Mouse (Mus musculus) MEL-GATA-1-ER (cell line): ENCODE data around the gene Flrt1.
"Not testable (repeated sequence)": the region's sequence is repeated elsewhere in the genome, so short reads cannot be mapped to it uniquely, and the experiment has no call there.

Experiments used
- DNase-seq: peaks from one replicate; pipeline ENCODE4 v3.0.0-alpha.2; 2012; ENCODE audit warnings: low read depth; ENCODE audit errors: extremely low read depth

Flrt1 gene

GRCm38 (mm10) chr19:7103993-7104401 is 1.5 kb downstream of the Flrt1 start:
- no peak for DNase-seq

- DNase-seq = no peak
Measured at GRCm38 (mm10) chr19:7103349-7103992, 2.1 kb downstream of the Flrt1 start.

- no peak for DNase-seq
Measured at GRCm38 (mm10) chr19:7102039-7102438, 3.5 kb downstream of the Flrt1 start.

- no peak for DNase-seq
Measured at GRCm38 (mm10) chr19:7099620-7100155, 5.8 kb downstream of the Flrt1 start.

- DNase-seq = no peak
Measured at GRCm38 (mm10) chr19:7092756-7093155, 12.8 kb downstream of the Flrt1 start.

- no peak for DNase-seq
Measured at GRCm38 (mm10) chr19:7091448-7092050, 14.0 kb downstream of the Flrt1 start.

GRCm38 (mm10) chr19:7090369-7091064 is 15.0 kb downstream of the Flrt1 start:
- DNase-seq = no peak

- no peak for DNase-seq
Measured at GRCm38 (mm10) chr19:7089842-7090251, 15.7 kb downstream of the Flrt1 start.

GRCm38 (mm10) chr19:7089050-7089449 is 16.5 kb downstream of the Flrt1 start:
- no peak for DNase-seq

GRCm38 (mm10) chr19:7088558-7088957 is 17.0 kb downstream of the Flrt1 start:
- DNase-seq = no peak

- DNase-seq = no peak
Measured at GRCm38 (mm10) chr19:7084734-7085133, 20.8 kb downstream of the Flrt1 start.

GRCm38 (mm10) chr19:7083035-7083794 is 22.3 kb downstream of the Flrt1 start:
- no peak for DNase-seq

GRCm38 (mm10) chr19:7081516-7082266 is 23.8 kb downstream of the Flrt1 start:
- no peak for DNase-seq

GRCm38 (mm10) chr19:7078271-7078670 is 27.3 kb downstream of the Flrt1 start:
- DNase-seq = no peak

- DNase-seq = no peak
Measured at GRCm38 (mm10) chr19:7077666-7078065, 27.9 kb downstream of the Flrt1 start.

- not testable (repeated sequence) for DNase-seq
Measured at GRCm38 (mm10) chr19:7075336-7075735, 30.2 kb downstream of the Flrt1 start.

- no peak for DNase-seq
Measured at GRCm38 (mm10) chr19:7073997-7074781, 31.3 kb downstream of the Flrt1 start.

- no peak for DNase-seq
Measured at GRCm38 (mm10) chr19:7072221-7072620, 33.3 kb downstream of the Flrt1 start.

- DNase-seq = no peak
Measured at GRCm38 (mm10) chr19:7070775-7071174, 34.8 kb downstream of the Flrt1 start.
